Mouse (Mus musculus) lung, postnatal 25 days (tissue): ENCODE measurements at regions not wholly inside any gene's neighbourhood (a gene's known extent, or its start where the extent isn't known, plus 50 kb on each side); places are given as distances from the start of the nearest gene placed in this dataset.
A peak's percentile ranks its signal among the peaks of the same experiment; 100 is the strongest.

Experiments used
- DNase-seq: peaks from one replicate; pipeline ENCODE4 v3.0.0; 2022; ENCODE audit warnings: low spot score

DNA sequence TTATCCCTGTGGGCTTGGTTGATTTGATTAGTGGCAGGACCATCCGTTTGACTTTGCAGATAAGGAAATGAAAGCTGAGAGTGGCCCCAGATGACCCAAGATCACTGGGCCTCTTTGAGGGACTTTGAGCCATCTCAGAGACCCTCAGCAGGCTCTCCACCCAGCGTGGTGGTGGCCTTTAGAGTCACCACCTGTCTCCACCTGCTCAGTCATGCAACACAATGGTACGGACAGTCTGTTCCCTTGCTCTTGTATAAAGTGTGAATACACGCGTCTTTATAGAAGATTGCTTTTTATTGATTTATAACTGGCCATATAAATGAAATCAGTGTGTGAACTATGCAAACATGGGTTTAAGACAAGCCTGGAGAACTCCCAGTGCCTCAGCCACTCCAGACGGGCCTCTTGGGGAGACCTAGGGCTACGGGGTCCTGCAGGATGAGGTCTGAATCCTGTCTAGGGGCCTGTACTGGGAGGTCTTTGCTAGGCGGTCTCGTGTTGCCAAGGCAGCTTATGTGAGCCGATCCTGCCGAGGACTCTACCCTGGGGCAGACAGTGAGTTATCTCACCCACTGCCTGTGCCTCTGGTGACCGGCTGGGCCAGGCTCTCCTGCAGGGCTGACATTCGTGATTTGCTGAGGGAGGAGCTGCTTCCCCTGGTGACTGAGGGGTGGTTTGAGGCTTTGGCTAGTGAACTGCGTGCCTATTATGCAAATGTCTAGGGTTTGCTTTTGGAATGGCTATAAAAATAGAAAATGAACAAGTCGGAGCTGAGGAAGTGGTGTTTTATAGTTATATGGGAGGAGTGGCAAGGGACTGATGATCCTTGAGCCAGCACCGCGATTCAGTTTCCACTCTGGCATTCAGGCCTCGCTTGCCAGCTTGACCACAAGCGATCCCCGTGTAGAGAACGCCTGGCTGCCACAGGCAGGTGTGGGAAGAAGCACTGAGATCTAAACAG lies 176.5 kb downstream of the Fam43a start:
- DNase-seq = no peak

DNA sequence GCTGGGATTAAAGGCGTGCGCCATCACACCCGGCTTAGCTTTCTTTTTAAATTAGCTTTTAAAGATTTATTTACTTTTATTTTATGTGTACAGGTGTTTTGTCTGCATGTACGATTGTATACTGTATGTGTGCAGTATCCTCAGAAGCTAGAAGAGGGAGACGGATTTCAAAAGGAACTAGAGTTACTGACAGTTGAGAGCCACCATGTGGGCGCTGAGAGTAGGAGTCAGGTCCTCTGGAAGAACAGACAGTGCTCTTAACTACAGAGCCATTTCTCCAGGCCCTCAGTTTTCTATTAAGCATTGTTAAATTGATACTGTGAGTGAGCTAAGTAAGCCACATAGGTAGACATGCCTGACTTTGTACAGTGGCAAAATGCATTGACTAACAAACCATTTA lies 177.9 kb downstream of the Fam43a start:
- no peak for DNase-seq

DNA sequence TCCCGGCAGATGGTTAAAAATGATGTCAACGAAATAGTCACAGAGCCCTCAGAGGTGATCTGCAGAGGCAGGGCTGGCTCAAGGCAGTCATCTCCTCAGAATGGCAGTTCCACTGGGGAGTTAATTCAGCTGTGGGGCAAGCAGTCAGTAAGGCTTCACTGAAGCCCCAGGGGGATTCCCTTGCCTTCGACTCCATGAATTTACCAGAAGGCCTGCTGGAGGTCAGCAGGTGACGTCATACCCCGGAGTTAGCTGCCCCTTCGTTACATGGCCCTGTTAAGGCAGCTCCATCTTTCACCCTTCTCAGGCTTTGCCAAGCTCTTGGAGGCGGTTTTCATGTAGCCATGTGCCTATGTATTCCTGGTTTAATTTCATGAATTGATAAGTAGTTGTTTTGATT lies 178.6 kb downstream of the Fam43a start:
- DNase-seq = no peak

DNA sequence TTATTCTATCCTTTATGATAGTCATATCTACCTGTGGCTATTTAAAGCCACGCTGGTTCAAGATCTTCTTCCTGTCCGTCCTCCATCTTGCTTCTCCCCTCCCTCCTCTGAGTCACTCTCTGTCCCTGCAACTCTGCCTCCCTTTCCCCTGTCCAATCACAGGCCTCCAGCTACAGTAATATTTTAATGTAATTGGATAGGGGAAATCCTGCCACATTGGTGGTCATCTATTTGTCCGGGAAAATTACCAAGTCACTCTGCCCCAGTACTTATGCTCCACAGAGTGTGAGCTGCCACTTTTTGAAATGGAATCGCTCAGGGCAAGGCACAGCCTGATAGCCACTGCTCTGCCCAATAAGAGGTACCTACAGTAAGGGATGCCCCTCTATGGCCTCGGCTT lies 179.4 kb downstream of the Fam43a start:
- no peak for DNase-seq

DNA sequence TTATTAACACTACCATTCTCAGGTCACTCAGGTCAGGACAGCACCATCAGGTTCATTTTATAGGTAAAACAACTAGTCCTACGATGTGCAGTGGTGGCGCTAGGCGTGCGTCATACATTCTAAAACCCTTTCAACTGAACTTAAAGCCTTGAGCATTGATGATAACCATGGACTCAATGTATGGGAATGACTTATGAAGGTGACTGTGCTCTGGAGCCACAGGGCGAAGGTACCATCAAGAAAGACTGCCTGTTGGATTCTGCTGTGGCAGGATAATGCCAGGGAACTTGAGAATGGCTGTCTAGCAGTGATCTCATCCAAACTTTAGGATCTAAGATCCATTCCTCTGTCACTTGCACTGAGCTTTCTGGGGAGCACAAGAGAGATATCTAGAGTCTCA lies 184.7 kb downstream of the Fam43a start:
- DNase-seq = no peak

GRCm38 (mm10) chr16:30784949-30785348 lies 185.4 kb downstream of the Fam43a start:
- no peak for DNase-seq

DNA sequence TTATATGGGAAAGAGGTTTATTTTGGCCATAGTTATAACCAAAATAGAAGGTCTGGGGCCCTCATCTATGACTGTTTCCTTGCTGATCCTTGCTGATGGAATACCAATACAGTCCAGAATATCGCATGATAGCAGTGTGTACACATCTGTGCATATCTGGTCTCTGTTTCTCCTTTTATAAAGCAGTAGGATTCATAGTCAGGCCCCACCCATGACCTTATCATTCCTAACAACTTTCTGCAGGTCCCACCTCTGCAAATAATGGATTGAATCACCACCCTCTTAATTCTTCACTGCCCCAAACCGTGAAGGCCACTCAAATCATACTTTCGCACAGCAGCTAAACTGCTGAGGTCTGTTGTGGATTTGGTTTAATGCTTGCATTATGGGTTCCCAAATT lies 186.5 kb downstream of the Fam43a start:
- no peak for DNase-seq

GRCm38 (mm10) chr16:30787351-30787750 lies 187.8 kb downstream of the Fam43a start:
- DNase-seq = no peak

GRCm38 (mm10) chr16:30788321-30788781 lies 188.8 kb downstream of the Fam43a start:
- no peak for DNase-seq

DNA sequence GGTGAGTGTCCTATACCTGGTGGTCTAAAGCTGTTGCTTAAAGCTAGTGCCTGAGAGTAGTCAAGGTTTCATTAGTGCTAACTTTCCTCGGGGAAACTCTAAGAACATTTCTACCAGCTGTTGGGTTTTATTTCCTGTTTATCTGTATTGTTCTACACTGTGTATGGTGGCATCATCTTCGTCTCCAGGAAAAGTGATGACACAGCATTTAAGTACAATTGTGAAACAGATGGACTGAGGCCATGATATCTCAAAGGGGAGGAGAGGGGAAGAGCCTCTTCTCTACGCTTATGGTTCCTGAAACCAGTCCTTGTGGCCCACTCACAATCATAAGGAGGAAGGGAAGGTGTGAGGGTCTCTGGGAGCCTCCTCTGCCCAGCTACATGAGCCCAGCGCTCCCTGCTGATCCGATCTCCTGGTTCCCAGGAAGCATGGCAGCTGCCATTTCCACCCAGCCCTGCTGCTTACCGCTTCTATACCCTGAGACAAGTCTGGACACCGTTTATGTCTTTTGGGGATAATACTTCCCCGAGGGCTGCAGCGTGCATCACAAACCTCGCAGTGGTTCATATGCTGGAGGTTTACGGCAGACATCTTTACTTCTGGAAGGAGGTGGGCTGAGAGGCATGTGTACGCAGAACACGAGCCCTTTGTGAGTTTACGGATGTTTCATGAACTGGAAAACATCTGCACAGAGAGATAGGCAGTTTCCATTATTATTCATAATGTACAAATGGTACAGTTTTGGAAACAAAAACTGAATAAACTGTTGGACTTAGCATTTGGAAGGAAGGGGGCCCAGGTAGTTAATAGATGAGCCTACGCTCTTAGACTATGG lies 189.6 kb downstream of the Fam43a start:
- DNase-seq = peak; percentile 48

DNA sequence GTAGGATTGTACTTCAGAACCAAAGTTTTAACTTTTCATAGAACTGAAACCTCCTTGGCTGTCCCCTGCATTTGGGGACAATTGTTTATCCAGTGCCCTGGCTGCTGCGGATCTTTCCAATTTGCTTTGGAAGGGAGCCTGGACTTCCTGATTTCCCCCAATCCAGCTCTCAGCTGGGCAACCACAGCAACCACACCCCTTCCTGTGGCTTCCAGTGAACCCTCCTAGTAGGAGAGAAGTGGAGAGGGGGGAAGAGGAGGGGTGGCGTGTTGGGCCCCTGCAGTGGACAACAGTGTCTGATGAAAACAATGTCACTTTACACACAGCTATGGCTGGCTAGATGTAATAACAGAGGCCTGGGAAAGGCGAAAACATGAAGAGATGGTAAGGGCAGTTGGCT lies 190.5 kb downstream of the Fam43a start:
- peak; percentile 83 for DNase-seq

DNA sequence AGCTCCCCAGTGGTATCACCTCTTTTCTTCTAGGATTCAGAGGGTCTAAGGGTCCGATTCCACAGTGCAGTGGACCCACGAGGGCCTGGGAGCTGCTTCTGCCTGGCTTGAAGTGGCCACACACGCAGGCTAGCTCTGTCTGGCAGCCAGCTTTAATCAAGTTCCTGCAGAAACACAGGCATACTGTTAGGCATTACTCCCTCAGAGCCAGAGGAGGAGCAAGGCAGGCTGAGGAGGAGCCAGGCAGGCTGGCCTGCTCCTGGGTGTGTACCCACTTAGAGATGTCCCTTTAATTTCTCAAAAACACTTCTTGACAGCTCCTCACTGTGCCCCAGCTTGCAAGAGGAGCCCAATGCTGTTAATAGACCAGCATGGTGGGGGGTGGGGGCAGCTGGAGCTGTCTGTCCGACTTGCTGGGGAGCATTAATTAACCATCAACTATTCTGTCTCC lies 191.1 kb downstream of the Fam43a start:
- DNase-seq = peak; percentile 50

GRCm38 (mm10) chr16:30791048-30791855 lies 191.7 kb downstream of the Fam43a start:
- DNase-seq = no peak

GRCm38 (mm10) chr16:30792738-30793377 lies 193.3 kb downstream of the Fam43a start:
- DNase-seq = no peak

GRCm38 (mm10) chr16:30793378-30793753 lies 193.8 kb downstream of the Fam43a start:
- DNase-seq = no peak

DNA sequence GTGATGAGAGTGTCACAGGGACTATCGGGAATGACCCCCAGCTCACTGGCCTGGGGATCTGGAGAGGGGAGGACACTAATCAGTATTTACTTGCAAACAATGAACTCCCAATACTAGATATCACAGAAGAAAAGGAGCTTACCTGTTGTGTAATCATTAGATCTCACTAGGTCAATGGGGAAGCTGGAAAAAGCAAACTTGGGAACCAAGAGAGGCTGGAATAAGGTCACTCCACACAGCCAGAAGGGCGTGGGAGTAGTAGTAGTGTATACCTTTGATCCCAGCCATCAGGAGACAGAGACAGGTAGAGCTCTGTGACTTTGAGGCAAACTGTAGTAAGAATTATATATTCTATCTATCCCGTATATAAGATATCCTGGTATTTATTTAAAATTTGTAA lies 194.3 kb downstream of the Fam43a start:
- no peak for DNase-seq

DNA sequence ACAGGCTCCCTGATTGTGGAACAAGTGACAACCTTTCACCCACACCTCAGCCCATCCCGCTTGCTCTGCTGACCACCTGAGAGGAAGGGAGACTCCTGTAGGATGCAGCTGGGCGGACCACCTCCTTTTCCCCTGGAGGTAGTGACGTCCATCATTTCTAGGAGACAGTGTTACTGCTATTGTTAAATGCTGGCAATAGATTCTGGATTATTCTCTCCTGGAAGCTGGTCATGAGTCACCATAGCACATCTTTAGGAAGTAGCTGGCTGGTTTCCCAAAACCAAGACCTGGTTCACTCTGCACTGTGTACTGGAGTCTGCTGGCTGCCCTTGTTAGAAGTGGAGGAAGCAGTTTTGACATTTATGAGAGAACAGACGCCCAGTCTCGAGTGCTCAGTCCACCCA lies 196.0 kb downstream of the Fam43a start:
- no peak for DNase-seq

DNA sequence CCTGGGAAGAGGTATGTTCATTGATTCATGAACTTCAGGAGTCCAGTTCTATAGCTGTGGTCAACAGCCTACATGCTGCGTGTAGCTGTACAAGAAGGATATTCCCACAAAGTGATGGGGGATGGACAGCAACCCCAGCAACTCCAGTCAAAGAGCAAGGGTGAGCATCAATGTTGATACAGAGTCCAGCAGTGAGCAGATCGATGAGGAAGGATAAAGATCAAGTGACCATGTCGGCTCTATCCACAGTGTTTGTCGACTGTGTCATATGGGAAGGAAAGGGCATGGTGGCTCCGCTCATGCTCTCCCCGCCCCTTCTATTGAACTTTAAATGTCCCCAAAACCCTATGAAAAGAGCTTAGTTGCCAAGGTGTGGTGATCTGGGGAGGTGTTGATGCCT lies 196.6 kb downstream of the Fam43a start:
- no peak for DNase-seq

DNA sequence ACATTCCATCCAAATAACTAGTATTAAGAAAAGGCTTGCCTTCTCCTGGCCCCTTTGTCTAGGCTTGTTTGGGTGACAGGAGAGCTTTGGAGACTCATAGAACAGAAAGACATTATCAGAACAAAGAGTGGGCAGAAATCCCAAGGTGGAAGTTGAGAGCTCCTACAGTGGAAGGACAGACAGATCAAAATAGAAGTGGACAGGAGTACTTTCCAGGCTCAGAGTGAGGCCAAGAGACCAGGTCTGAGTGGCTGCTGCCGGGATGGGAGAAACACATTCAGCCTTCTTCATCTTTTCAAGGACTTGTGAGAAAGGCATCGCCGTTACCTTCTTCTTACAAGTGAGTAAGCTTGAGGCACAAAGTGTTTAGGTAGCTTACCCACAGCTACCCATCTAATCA lies 197.5 kb downstream of the Fam43a start:
- no peak for DNase-seq

- no peak for DNase-seq
Measured at GRCm38 (mm10) chr16:30797973-30798471, 198.5 kb downstream of the Fam43a start.

DNA sequence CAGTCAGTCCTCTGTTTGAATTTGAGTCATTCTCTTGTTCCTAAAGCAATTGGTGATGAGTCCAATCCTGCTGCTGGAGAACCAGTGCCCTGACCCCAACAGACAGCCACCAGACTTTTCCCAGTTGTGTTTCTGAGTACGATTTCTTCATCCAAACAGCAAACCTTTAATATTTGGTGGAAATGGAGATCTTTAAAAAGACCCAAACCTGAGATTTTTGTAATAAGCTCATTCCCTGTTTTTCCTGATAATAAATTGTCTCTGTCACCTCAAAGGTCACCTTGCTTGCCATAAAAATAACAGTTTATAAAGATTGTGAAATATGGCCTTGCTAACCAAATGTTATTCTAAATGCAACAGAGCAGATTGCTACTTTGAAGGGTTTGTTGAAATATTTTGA lies 199.0 kb downstream of the Fam43a start:
- DNase-seq = no peak
